Mouse (Mus musculus) CH12.LX (cell line): ENCODE data around the gene Phf13. TPM values are rescaled to one million over a fixed set of nuclear protein-coding genes. Genes with fewer than 3 reads are reported as not detected.

Experiments used
- DNase-seq: peaks from one replicate; pipeline ENCODE4 v3.0.0-alpha.2; 2013; ENCODE audit errors: extremely low read depth
- H3K27ac ChIP-seq: 2 replicates; pipeline ENCODE4 v1.5.1; 2012; ENCODE audit warnings: low read depth, mild to moderate bottlenecking, control low read depth, moderate library complexity; ENCODE audit not compliant: insufficient read depth
- H3K27me3 ChIP-seq: replicated peaks from 2 replicates; pipeline ENCODE3; 2012; ENCODE audit warnings: inconsistent platforms
- H3K36me3 ChIP-seq, 2 experiments: replicated peaks in 1 of 2; 2 replicates each; pipeline versions ENCODE3 to v1.6.1; 2012; ENCODE audit warnings: inconsistent platforms in 1 of 2, low read length in 1 of 2, mild to moderate bottlenecking in 1 of 2, mixed read lengths in 1 of 2, moderate library complexity in 1 of 2; ENCODE audit not compliant: control insufficient read depth in 1 of 2, insufficient read depth in 1 of 2
- H3K4me1 ChIP-seq, 2 experiments: 2 replicates each; pipeline ENCODE4 v1.6.1; 2012; ENCODE audit warnings: inconsistent platforms in 1 of 2, moderate library complexity in 1 of 2; ENCODE audit not compliant: insufficient read depth in 2 of 2, control insufficient read depth in 1 of 2
- H3K4me2 ChIP-seq: 2 replicates; pipeline ENCODE4 v1.6.1; 2012; ENCODE audit warnings: low read depth, mild to moderate bottlenecking, control low read depth; ENCODE audit not compliant: poor library complexity, insufficient read depth, severe bottlenecking
- H3K4me3 ChIP-seq, 3 experiments: fragments of 150-350 bp in 1 of 3; sonication (generic) in 1 of 3; replicated peaks in 1 of 3; 2 replicates each; pipeline versions ENCODE3 to v1.5.1; 2011 to 2012; ENCODE audit warnings: low read depth in 2 of 3, low read length in 2 of 3, mild to moderate bottlenecking in 2 of 3, moderate library complexity in 2 of 3, control low read depth in 1 of 3, improper control_type of control experiment in 1 of 3, inconsistent platforms in 1 of 3, mixed read lengths in 1 of 3; ENCODE audit not compliant: poor library complexity in 1 of 3
- H3K79me2 ChIP-seq: replicated peaks from 2 replicates; pipeline ENCODE4 v1.6.1; 2012; ENCODE audit warnings: mild to moderate bottlenecking, moderate library complexity; ENCODE audit not compliant: control insufficient read depth, poor library complexity, insufficient read depth, severe bottlenecking; ENCODE audit errors: extremely low read depth
- H3K9ac ChIP-seq: 2 replicates; pipeline ENCODE4 v1.6.1; 2012; ENCODE audit warnings: low read depth, mild to moderate bottlenecking, control low read depth, moderate library complexity; ENCODE audit not compliant: insufficient read depth
- H3K9me3 ChIP-seq: replicated peaks from 2 replicates; pipeline ENCODE3; 2012; ENCODE audit warnings: low read length, inconsistent platforms, mixed read lengths
- CTCF ChIP-seq, 2 experiments: IDR thresholded peaks in 1 of 2; conservative IDR thresholded peaks in 1 of 2; 2 replicates each; pipeline ENCODE4 v1.5.1; 2011 to 2012; ENCODE audit warnings: low read depth in 2 of 2, low read length in 2 of 2, improper control_type of control experiment in 1 of 2, inconsistent platforms in 1 of 2, mild to moderate bottlenecking in 1 of 2, moderate library complexity in 1 of 2
- ETS1 ChIP-seq: conservative IDR thresholded peaks from 2 replicates; pipeline ENCODE4 v1.6.1; 2012; ENCODE audit warnings: low read depth, mild to moderate bottlenecking, inconsistent platforms, low read length, improper control_type of control experiment, moderate library complexity
- KAT2A ChIP-seq: IDR thresholded peaks from 2 replicates; pipeline ENCODE4 v1.6.1; 2012; ENCODE audit warnings: low read length, improper control_type of control experiment, inconsistent platforms; ENCODE audit not compliant: insufficient replicate concordance
- MAFK ChIP-seq: IDR thresholded peaks from 2 replicates; pipeline ENCODE4 v1.6.1; 2011; ENCODE audit warnings: low read length, improper control_type of control experiment; ENCODE audit not compliant: insufficient replicate concordance
- MAX ChIP-seq: IDR thresholded peaks from 2 replicates; pipeline ENCODE4 v1.6.1; 2011; ENCODE audit warnings: low read length, improper control_type of control experiment
- NELFE ChIP-seq: IDR thresholded peaks from 2 replicates; pipeline ENCODE4 v1.6.1; 2011; ENCODE audit warnings: low read depth, low read length, improper control_type of control experiment
- POLR2A ChIP-seq: IDR thresholded peaks from 2 replicates; pipeline ENCODE4 v1.6.1; 2011; ENCODE audit warnings: low read depth, mild to moderate bottlenecking, improper control_type of control experiment, low read length
- POLR2AphosphoS2 ChIP-seq: IDR thresholded peaks from 2 replicates; pipeline ENCODE4 v1.6.1; 2011; ENCODE audit warnings: low read depth, low read length, improper control_type of control experiment
- RAD21 ChIP-seq: IDR thresholded peaks from 2 replicates; pipeline ENCODE4 v1.6.1; 2011; ENCODE audit warnings: low read depth, mild to moderate bottlenecking, low read length, improper control_type of control experiment, moderate library complexity
- RCOR1 ChIP-seq: conservative IDR thresholded peaks from 2 replicates; pipeline ENCODE4 v1.6.1; 2012; ENCODE audit warnings: low read depth, mild to moderate bottlenecking, inconsistent platforms, low read length, improper control_type of control experiment
- SIN3A ChIP-seq: IDR thresholded peaks from 2 replicates; pipeline ENCODE4 v1.6.1; 2012; ENCODE audit warnings: low read length, improper control_type of control experiment, inconsistent platforms
- TCF12 ChIP-seq: IDR thresholded peaks from 2 replicates; pipeline ENCODE4 v1.6.1; 2014; ENCODE audit warnings: low read depth, mild to moderate bottlenecking, inconsistent platforms, low read length, improper control_type of control experiment
- USF1 ChIP-seq: IDR thresholded peaks from 2 replicates; pipeline ENCODE4 v1.6.1; 2014; ENCODE audit warnings: low read depth, mild to moderate bottlenecking, inconsistent platforms, low read length, improper control_type of control experiment
- ZC3H11A ChIP-seq: IDR thresholded peaks from 2 replicates; pipeline ENCODE4 v1.6.1; 2012; ENCODE audit warnings: low read depth, mild to moderate bottlenecking, inconsistent platforms, low read length, improper control_type of control experiment
- ZKSCAN1 ChIP-seq: IDR thresholded peaks from 2 replicates; pipeline ENCODE4 v1.6.1; 2012; ENCODE audit warnings: low read depth, inconsistent platforms, low read length, improper control_type of control experiment, borderline replicate concordance
- dilution Hi-C: fragments of 300-500 bp; cut with MboI; formaldehyde crosslinking; loops from 2 replicates; pipeline ENCODE4 v1.14.3; 2020; ENCODE audit warnings: low sequenced_read_pairs; ENCODE audit not compliant: extremely low pct_unique_long_range_greater_than_20kb, extremely low pct_ligation_motif_present
- in situ Hi-C: fragments of 300-500 bp; cut with MboI; formaldehyde crosslinking; loops from 3 replicates; pipeline ENCODE4 v1.14.3; 2019; ENCODE audit warnings: low sequenced_read_pairs, low pct_ligation_motif_present, low pct_unique_long_range_greater_than_20kb, mixed read lengths
- polyA plus RNA-seq: library from polyadenylated mRNA; unstranded; fragments of >175 nt; gene quantifications from 2 replicates; pipeline ENCODE4 v1.2.1, GENCODE M21; 2012; ENCODE audit warnings: low read depth; ENCODE audit not compliant: insufficient read length
- total RNA-seq, 2 experiments: library from RNA; depleted of rRNA; stranded (reverse); fragments of 300-350 nt in 1 of 2; fragments of >200 nt in 1 of 2; gene quantifications; 2 replicates each; pipeline ENCODE4 v1.2.3; 2012 to 2014

Gene Phf13
- total and polyA plus RNA-seq, 3 experiments, result 1.9 to 5.0 (median 4.9) TPM

- Histone ChIP-seq H3K36me3 (peaks cover 59 to 97% of the 10 kb centered on the region in 2 experiments), H3K9ac (no peak overlapping the region), H3K27me3 (no peaks in the 10 kb centered on the region), H3K9me3 (no peaks in the 10 kb centered on the region), H3K79me2 (peaks cover 19% of the 10 kb centered on the region), H3K4me2 (no peak overlapping the region), H3K4me1 (peaks cover 11 to 22% of the 10 kb centered on the region in 2 experiments), H3K4me3 (no peak overlapping the region), H3K27ac (no peak overlapping the region)
- TF ChIP-seq ZKSCAN1 (no peak), USF1 (no peak), ETS1 (no peak), MAFK (peak; percentile 85), CTCF (conservative IDR thresholded peaks at IDR 0.05 in 1 of 2, IDR thresholded peaks at IDR 0.05 in 1 of 2; ENCODE audit: low read depth in 2 of 2, low read length in 2 of 2) (peak in 1 of 2 experiments; percentile 43; a peak in 2 of 4 replicates), RAD21 (peak; percentile 7), MAX (no peak), POLR2A (no peak), KAT2A (no peak)
- dilution Hi-C loops, result no loop called here
- in situ Hi-C loops, result no loop called here
- no peak for DNase-seq
These were observed 25.6 kb upstream of the Phf13 start for GRCm38 (mm10) chr4:152021568-152022097.

- in situ Hi-C loops (no loop called here), dilution Hi-C loops (no loop called here)
- no peak for DNase-seq
- Histone ChIP-seq H3K4me2 (no peak overlapping the region), H3K27me3 (no peaks in the 10 kb centered on the region), H3K4me3 (no peak overlapping the region), H3K9ac (no peak overlapping the region), H3K4me1 (peaks cover 6 to 9% of the 10 kb centered on the region in 2 experiments; a peak in 3 of 4 replicates), H3K27ac (no peak overlapping the region), H3K36me3 (peaks cover 65 to 98% of the 10 kb centered on the region in 2 experiments), H3K9me3 (no peaks in the 10 kb centered on the region), H3K79me2 (peaks cover 3% of the 10 kb centered on the region; the same call in 1 of the 2 replicates)
- TF ChIP-seq TCF12 (no peak), KAT2A (no peak), POLR2AphosphoS2 (no peak), NELFE (no peak), RAD21 (no peak), SIN3A (no peak), ZC3H11A (no peak), RCOR1 (no peak)
These were observed 24.0 kb upstream of the Phf13 start for GRCm38 (mm10) chr4:152020024-152020423.
